Mouse (Mus musculus) spleen, adult 2 months (tissue): ENCODE measurements around the gene Tcf25.

Experiments used
- CTCF ChIP-seq: fragments of 200-500 bp; IDR thresholded peaks from 2 replicates; pipeline ENCODE4 v1.5.1; 2011; ENCODE audit warnings: mild to moderate bottlenecking, inconsistent platforms; ENCODE audit not compliant: insufficient read depth, insufficient read length, insufficient replicate concordance; ENCODE audit errors: extremely low read depth
- POLR2A ChIP-seq: fragments of 200-500 bp; IDR thresholded peaks from 2 replicates; pipeline ENCODE4 v1.6.1; 2011; ENCODE audit warnings: low read depth, low read length, inconsistent platforms

GRCm38 (mm10) chr8:123347293-123347692, 26.3 kb upstream of the Tcf25 start:
- no peak for TF ChIP-seq CTCF
- TF ChIP-seq POLR2A: no peak
